Mouse (Mus musculus): ENCODE results near the gene Dut. TPM values are rescaled to one million over a fixed set of nuclear protein-coding genes. Genes with fewer than 3 reads are reported as not detected.
A peak's percentile ranks its signal among the peaks of the same experiment; 100 is the strongest.

Gene Dut
- 10 to 100 TPM; 29.6 to 32.2 (median 30.4) TPM for total RNA-seq (2022)

DNA sequence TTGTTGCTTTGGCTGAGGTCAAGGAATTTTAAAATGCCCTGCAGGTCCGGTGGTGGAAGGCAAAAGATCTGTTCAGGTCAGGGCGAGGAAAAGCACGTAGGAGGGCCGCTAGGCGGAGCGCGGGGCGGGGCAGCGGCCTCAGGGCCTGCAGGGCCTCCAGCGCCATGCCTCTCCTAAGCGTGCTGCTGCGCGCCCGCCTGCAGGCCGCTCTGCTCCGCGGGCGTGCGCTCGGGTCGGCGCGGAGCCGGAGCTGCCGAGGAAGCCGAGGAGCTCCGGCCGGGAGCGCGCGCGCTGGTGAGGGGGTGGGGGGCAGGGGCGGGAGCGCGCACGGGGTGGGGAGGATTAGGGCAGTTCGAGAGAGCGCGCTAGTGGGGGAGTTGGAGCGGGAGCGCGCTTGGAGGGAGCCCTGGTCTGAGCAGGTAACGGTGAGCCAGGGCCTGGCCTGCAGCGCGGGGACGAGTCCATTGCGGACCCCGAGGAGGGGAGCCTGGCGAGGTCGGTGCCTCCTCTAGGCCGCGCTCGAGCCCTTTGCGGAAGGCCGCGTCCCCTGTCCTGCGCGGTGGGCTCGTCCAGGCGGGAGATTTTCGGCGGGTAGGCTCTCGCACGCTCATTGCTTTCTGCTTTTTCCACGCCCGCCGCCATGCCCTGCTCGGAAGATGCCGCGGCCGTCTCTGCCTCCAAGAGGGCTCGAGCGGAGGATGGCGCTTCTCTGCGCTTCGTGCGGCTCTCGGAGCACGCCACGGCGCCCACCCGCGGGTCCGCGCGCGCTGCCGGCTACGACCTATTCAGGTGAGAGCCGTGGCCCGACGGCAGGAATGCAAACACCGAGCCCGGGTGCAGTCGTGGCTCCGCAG, at the start of gene Dut:
TSS of gene Dut (plus strand) at position 83 of the 854 bp plus-strand sequence.
- peak; percentile 87 for DNase-seq (ENCODE audit: low spot score)

DNA sequence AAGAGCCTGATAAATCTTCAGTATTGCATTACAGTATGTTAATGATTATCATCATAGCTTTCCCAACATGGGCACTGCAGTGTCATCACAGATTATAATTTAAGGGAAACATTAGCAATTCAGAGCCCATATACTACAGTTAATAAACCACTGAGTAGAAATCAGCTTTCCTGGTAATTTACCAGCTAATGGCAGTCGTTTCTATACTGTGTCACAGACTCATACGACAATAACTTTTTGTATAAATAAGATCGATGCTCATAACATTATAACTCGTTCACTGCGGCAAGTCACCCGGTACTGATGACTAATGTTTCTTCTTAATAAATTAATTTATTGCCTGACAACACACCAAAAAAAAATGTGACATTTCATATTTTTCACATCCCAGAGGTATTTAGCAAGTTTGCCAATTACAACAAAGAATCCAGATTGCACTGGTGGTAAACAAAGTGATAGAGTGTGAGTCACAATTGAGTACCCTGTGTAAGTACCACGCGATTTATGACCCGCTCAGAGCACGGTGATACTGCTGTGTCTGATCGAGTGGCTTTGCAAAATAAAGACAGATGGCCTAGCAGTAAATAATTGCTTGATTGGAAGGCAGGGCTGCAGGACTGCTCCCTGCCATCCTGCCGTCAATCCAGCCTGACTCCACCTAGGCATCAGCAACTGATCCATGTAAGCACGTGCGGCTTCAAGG, 37.9 kb upstream of the Dut start:
- no peak for DNase-seq (ENCODE audit: low spot score)

- no peak for DNase-seq (ENCODE audit: low spot score)
These were observed 35.0 kb upstream of the Dut start for GRCm38 (mm10) chr2:125211831-125212510.

DNA sequence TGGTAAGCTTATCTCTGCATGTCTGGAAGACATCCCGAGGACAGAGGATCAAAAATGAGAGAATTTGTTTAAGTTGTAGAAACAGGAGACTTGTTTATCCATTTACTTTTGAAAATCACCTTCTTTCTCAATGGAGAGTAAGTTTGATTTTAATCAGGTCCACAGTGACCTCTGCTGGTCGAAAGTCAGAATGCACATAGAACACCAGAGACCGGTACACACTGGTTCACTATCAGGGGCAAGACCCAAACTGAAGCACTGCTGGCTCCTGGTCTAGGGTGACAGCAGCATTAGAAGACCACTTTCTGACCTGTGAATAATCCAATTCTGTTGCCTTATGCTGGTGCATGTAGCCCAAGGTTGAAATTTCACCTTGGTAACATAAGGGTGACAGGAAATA, 32.4 kb upstream of the Dut start:
- peak; percentile 59 for DNase-seq (ENCODE audit: low spot score)

DNA sequence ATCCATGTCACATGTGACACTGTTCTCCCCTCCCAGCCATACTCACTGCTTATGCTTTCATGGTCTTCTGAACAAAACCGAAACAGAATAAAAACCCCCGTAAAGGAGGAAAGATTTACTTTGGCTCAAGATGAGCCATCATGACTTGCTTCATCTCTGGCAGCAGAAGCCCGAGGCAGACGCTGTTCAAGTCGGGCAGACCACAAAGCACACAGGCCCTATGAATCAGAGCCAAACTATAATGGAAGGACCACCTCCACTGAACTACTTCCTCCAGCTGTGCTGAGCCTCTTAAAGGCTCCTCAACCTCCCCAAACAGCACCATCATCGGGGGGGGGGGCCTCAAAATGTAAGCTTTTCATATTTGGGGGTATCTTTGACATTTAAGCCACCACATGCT, 29.7 kb upstream of the Dut start:
- no peak for DNase-seq (ENCODE audit: low spot score)

DNA sequence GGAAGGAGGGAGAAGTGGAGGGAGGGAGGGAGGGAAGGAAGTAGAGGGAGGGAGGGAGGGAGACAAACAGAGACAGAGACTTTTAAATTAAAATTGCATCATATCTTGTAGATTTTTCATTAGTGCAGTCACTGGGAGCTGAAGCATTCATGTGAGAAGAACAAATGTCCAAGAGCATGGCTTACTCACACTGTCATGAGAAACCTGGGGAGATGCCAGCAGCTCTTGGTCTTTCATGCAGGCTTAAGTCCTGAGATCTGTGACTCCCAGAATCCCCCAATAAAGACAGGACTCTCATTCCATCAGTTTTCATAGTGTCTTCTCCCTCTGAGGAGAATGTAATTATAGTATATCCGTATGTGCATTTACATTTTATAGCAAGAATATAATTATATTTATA, 28.4 kb upstream of the Dut start:
- no peak for DNase-seq (ENCODE audit: low spot score)

DNA sequence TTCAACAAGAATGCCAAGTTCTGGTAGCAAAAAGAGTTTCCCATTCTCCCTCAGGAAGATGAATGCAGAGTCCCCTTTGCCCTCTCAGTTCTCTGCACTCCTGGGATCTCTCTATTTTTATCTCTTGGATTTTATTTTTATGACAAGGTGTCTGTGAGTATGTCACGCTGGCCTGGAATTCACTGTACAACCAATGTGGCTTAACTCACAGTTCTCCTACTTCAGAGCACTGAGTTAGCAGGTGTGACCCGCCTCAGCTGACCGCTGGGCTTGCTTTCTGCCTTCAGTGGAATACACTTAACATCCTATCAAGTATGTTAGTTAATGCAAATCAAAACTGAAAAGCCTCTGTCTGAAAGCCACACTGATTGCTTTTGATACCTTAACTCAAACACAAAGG, 27.7 kb upstream of the Dut start:
- DNase-seq (ENCODE audit: low spot score), result peak; percentile 16

GRCm38 (mm10) chr2:125221673-125222072, 25.3 kb upstream of the Dut start:
- DNase-seq (ENCODE audit: low spot score), result no peak

GRCm38 (mm10) chr2:125228472-125229409, 18.2 kb upstream of the Dut start:
- no peak for DNase-seq (ENCODE audit: low spot score)

- no peak for DNase-seq (ENCODE audit: low spot score)
These were observed 14.8 kb upstream of the Dut start for GRCm38 (mm10) chr2:125232183-125232582.

- DNase-seq (ENCODE audit: low spot score), result no peak
These were observed 13.5 kb upstream of the Dut start for GRCm38 (mm10) chr2:125233537-125233936.

DNA sequence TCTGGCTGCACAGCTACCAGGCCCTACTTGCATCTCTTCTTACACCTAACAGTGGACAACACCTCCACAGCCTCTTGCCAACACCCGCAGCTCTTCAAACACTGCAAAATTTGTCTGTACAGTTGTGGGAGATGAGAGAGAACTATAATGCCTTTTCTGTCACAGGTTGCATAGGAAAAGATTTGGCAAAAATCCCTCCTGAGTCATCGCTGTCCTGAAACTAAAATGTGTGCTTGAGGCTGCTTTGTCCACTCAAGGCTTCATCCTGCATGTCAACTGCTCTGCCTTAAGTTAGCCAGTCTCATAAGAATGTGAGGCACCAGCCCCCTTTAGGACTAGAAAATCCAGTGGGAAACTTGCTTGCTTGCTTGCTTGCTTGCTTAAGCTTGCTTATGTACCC, 12.9 kb upstream of the Dut start:
- no peak for DNase-seq (ENCODE audit: low spot score)

DNA sequence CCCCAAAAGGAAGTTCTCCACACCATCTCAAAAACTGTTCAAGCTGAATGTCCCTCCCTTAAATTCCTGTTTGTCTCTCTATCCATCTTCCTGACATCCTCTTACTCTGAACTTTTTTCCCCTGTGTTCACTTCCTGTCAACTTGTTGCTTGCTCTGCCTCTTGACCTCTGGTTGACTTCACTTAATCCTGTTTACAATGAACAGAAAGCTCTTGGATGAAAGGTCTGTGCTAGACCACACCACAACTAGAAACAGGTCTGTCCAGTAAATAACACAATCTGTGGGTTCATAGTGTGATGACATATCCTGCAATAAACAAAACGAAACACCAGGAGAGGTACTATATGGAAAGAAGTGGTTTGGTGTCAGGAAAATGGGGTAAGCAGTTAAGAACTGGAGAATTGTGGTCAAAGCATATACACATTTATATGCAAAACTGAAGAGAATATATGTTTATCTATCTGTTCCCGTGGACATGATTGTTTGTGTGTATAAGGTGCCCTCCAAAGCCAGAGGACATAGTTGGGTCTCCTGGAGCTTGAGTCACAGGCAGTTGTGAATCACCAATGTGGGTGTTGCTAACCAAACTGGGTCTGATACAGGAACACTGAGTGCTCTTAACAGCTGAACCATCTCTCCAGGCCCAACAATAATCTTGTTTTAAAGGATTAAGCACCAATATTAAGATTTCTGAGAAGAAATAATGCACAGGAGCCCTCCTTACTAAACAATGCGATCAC, 1.3 kb upstream of the Dut start:
- no peak for DNase-seq (ENCODE audit: low spot score)

GRCm38 (mm10) chr2:125246669-125247068, 321 bp upstream of the Dut start:
- no peak for DNase-seq (ENCODE audit: low spot score)

DNA sequence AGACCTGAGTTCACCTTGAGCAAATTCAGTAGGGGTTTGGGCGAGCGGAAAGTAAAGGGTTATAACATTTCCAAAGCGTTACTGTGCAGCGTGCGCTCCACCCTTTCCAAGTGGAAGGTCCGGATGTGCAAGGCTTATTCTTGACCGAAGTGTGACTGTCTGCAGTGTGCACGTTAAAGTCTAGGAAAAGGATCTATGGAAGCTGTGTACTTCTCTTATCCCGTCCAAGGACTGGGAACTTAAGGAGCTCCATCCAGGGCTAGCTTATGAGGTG, 909 bp downstream of the Dut start:
- DNase-seq (ENCODE audit: low spot score), result no peak

GRCm38 (mm10) chr2:125248256-125248655, 1.3 kb downstream of the Dut start:
- no peak for DNase-seq (ENCODE audit: low spot score)

DNA sequence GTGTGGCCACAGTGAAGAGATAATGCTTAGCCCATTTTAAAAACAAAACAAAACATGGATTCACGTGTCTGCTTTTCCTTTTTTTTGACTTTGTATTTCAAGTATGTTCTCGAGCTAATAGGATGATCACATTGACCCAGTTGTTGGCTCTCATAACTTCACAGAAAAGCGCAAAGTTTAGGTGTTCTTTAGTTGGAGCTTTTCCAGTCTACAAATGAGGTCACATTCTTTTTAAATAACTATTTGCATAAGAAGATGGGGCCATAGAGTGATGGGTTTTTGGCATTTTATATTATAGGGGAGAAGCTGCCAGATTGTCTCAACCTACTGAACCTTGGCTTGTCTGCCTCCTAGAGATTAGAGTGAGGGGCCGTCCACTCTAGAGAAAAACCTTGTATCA, 2.3 kb downstream of the Dut start:
- no peak for DNase-seq (ENCODE audit: low spot score)

- DNase-seq (ENCODE audit: low spot score), result no peak
These were observed 2.9 kb downstream of the Dut start for GRCm38 (mm10) chr2:125249874-125250273.

- DNase-seq (ENCODE audit: low spot score), result no peak
These were observed 4.8 kb downstream of the Dut start for GRCm38 (mm10) chr2:125251781-125252180.

DNA sequence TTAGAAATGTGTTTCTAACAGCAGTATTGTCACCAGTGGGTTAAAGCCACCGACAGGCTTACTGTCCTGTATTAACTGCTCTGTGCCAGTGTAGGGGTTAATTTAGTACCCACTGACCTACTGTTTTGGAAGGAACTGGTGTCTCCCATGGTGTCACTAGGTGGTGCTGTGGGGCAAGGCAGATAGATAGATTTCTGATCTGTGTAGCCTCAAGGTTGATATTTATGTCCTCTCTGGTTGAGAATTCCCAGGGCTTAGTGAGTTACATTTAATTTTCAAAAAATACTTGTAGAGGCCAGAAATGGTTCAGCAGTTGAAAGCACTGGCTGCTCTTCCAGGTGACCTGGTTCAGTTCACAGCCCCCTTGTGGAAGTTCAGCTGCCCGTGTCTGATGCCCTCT, 5.3 kb downstream of the Dut start:
- DNase-seq (ENCODE audit: low spot score), result no peak

DNA sequence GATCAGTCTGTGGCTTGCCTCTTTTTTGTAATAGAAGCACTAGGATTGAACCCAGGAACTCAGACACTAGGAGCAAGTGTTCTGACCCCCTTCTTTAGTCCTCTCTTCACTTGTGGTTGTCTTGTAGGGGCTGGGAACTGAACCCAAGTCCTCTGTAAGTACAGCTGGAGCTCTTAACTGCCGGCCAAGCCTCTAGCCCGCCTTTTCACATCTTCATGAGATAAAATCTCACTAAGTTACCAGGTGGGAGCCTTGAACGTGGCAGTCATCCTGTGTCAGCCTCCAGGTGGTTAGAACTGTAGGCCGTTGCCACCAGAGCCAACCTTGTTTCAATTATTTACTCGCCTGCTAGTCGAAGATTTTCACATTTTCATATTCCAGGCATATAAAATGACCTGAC, 6.7 kb downstream of the Dut start:
- no peak for DNase-seq (ENCODE audit: low spot score)

Data from heart, adult 8-10 months (tissue).